Mouse (Mus musculus) CH12.LX (cell line): ENCODE measurements around the gene Hip1.

Source experiments
- CTCF ChIP-seq, 2 experiments: IDR thresholded peaks in 1 of 2; conservative IDR thresholded peaks in 1 of 2; 2 replicates each; pipeline ENCODE4 v1.5.1; 2011 to 2012; ENCODE audit warnings: low read depth in 2 of 2, low read length in 2 of 2, improper control_type of control experiment in 1 of 2, inconsistent platforms in 1 of 2, mild to moderate bottlenecking in 1 of 2, moderate library complexity in 1 of 2
- IRF4 ChIP-seq: IDR thresholded peaks from 2 replicates; pipeline ENCODE4 v1.6.1; 2014; ENCODE audit warnings: low read depth, mild to moderate bottlenecking, inconsistent platforms, low read length, improper control_type of control experiment
- MYC ChIP-seq: IDR thresholded peaks from 2 replicates; pipeline ENCODE4 v1.6.1; 2011; ENCODE audit warnings: low read depth, mild to moderate bottlenecking, improper control_type of control experiment, low read length
- USF1 ChIP-seq: IDR thresholded peaks from 2 replicates; pipeline ENCODE4 v1.6.1; 2014; ENCODE audit warnings: low read depth, mild to moderate bottlenecking, inconsistent platforms, low read length, improper control_type of control experiment
- ZMIZ1 ChIP-seq: IDR thresholded peaks from 2 replicates; pipeline ENCODE4 v1.6.1; 2012; ENCODE audit warnings: low read depth, mild to moderate bottlenecking, inconsistent platforms, low read length, improper control_type of control experiment

DNA sequence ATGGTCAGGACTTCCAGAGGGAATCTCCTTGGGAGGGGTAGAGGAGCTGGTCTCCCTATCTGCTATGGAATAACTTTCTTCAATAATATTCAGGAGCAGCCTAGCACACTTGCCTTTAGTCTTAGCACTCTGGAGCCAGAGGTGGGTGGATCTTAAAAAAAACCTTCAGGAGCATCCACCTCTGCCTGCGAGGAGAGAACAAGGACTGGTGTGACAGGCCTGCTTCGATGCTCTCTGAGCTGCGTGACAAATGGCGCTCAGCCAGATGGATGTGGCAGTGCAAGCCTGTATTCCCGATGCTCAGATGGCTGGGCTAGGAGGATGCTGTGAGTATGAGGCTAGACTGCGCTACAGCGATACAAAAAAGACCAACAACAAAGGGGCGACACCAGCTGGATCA, 93.8 kb downstream of the Hip1 start:
- TF ChIP-seq USF1 (no peak), ZMIZ1 (no peak), CTCF (conservative IDR thresholded peaks at IDR 0.05 in 1 of 2, IDR thresholded peaks at IDR 0.05 in 1 of 2; ENCODE audit: low read depth in 2 of 2, low read length in 2 of 2) (no peak), MYC (no peak), IRF4 (no peak)
